Mouse (Mus musculus): ENCODE data around the gene Ren1. TPM values are rescaled to one million over a fixed set of nuclear protein-coding genes. Genes with fewer than 3 reads are reported as not detected.
A peak's percentile ranks its signal among the peaks of the same experiment; 100 is the strongest.

Ren1 gene
- polyA plus RNA-seq, 1 experiment from 2014 or later = 0.86 TPM

DNA sequence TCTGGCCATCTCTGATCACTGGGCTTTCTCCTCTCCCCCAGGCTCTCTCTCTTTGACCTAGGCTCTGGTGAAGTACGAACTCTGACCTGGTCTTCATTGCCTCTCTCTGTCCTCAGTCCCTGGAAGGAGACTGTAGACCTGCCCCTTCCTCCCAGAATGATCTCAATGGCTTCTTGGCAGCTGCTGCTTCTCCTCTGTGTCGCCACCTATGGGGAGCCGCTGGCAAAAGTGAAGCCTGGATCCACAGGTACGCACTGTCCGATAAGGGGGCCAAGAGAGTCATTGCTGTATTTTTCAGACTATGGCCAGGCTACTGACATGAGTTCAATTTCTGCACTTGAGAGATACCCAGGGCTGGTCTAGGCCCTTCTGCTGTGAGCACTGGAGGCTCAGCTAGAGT is 23.2 kb upstream of the Ren1 start:
- H3K27ac ChIP-seq (ENCODE audit: low read depth) = no peak overlapping the region
- 56% methylated on average over 5 of the region's 5 CpGs for WGBS
- H3K4me2 ChIP-seq = no peak overlapping the region
- H3K9me3 ChIP-seq (ENCODE audit: low read depth, low read length) = no peaks in the 10 kb centered on the region
- no peak overlapping the region for H3K4me3 ChIP-seq (ENCODE audit: low read depth, low read length)
- H3K27me3 ChIP-seq (ENCODE audit: insufficient read depth, low read length) = peaks cover 7% of the 10 kb centered on the region; the same call in 1 of the 2 replicates
- DNase-seq = no peak
- no peak overlapping the region for H3K9ac ChIP-seq
- H3K4me1 ChIP-seq (ENCODE audit: insufficient read depth) = peaks cover 19% of the 10 kb centered on the region; the same call in 1 of the 2 replicates
- H3K36me3 ChIP-seq (ENCODE audit: insufficient read depth) = no peaks in the 10 kb centered on the region
- TF ChIP-seq CTCF (IDR thresholded peaks at IDR 0.05; ENCODE audit: low read depth) = 0 out of 2 replicates have a peak, but pooled peaks have one; percentile 9
- no peak for ATAC-seq (ENCODE audit: insufficient read depth)

DNA sequence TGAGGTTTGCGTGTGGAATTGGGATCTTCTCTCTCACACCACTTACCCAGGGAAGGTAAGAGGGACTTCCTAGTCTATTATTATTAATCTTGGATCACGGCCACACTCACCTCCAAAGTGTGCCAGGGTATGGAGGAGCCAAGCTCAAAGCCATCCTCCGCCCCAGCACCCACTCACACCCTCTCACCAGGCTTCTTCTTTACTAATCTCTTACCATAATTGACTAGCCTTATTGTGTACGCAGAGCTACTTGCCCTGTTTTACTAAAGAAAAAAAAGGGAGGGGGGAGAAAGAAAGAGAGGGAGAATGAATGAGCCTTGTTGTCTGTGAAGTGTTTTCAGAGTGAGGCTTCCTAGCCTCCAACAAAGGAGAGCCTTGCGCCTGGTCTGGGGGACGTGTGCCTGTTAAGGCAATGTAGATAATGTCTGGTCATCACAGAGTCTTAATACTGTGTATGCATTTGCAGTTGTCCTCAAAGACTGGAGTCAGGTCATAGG is 22.0 kb upstream of the Ren1 start:
- Histone ChIP-seq H3K27me3 (ENCODE audit: insufficient read depth, low read length) (peaks cover 7% of the 10 kb centered on the region; the same call in 1 of the 2 replicates), H3K36me3 (ENCODE audit: insufficient read depth) (no peaks in the 10 kb centered on the region), H3K27ac (ENCODE audit: low read depth) (peak overlapping the region; percentile 77), H3K4me3 (ENCODE audit: low read depth, low read length) (no peak overlapping the region), H3K9me3 (ENCODE audit: low read depth, low read length) (no peaks in the 10 kb centered on the region), H3K4me2 (no peak overlapping the region; the same call in 1 of the 2 replicates), H3K9ac (no peak overlapping the region), H3K4me1 (ENCODE audit: insufficient read depth) (peaks cover 19% of the 10 kb centered on the region; the same call in 1 of the 2 replicates)
- ATAC-seq (ENCODE audit: insufficient read depth) = 0 out of 2 replicates have a peak, but pooled peaks have one; percentile 33
- 54% methylated on average over 6 of the region's 6 CpGs for WGBS
- no peak for TF ChIP-seq CTCF (IDR thresholded peaks at IDR 0.05; ENCODE audit: low read depth)
- DNase-seq = no peak

DNA sequence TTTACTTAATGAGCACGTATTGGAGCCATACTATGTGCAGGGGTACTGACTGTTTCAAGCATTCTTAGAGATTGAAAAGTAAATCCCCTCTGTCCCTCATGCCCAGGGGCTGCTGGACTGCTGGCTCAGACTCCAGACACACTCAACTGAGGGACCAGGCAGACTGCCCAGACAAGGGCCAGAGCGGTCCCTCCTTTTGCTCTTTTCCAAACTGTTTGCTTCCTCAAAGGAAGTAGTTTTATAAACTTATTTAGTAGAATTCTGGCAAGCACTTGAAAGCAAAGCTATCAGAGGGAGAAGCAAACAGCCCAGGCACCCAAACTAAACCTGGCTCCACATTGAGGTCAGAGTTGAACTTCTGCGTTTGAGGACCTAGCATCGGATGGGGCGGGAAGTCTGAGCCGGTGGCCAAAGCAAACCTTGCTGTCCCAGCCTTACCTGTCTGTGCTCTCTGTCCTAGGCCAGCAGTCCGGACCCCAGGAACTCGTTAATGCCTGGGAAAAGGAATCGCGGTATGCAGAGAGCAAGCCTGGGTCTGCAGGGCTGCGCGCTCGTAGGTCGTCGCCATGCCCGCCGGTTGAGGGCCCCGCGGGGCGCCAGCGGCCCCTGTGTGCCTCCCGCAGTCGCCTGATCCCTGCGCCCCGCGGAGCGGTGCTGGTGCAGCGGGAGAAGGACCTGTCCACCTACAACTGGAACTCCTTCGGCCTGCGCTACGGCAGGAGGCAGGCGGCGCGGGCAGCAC is 21.2 kb upstream of the Ren1 start:
- Histone ChIP-seq H3K36me3 (ENCODE audit: insufficient read depth) (no peaks in the 10 kb centered on the region), H3K4me2 (peak overlapping the region; percentile 66), H3K27ac (ENCODE audit: low read depth) (peak overlapping the region; percentile 77), H3K9ac (peak overlapping the region; percentile 48), H3K27me3 (ENCODE audit: insufficient read depth, low read length) (peaks cover 7% of the 10 kb centered on the region; the same call in 1 of the 2 replicates), H3K9me3 (ENCODE audit: low read depth, low read length) (no peaks in the 10 kb centered on the region), H3K4me3 (ENCODE audit: low read depth, low read length) (peak overlapping the region; percentile 31), H3K4me1 (ENCODE audit: insufficient read depth) (peaks cover 17% of the 10 kb centered on the region; the same call in 1 of the 2 replicates)
- ATAC-seq (ENCODE audit: insufficient read depth) (peak; percentile 84), DNase-seq (peak; percentile 82)
- 6% methylated on average over 34 of the region's 34 CpGs for WGBS
- TF ChIP-seq CTCF (IDR thresholded peaks at IDR 0.05; ENCODE audit: low read depth) = no peak

GRCm38 (mm10) chr1:133329638-133329964 is 20.7 kb upstream of the Ren1 start:
- peak overlapping the region; percentile 77; the same call in 1 of the 2 replicates for H3K27ac ChIP-seq (ENCODE audit: low read depth)
- H3K9ac ChIP-seq = peak overlapping the region; percentile 48
- ATAC-seq (ENCODE audit: insufficient read depth) (0 out of 2 replicates have a peak, but pooled peaks have one; percentile 32), DNase-seq (no peak)
- no peaks in the 10 kb centered on the region for H3K36me3 ChIP-seq (ENCODE audit: insufficient read depth)
- no peaks in the 10 kb centered on the region for H3K9me3 ChIP-seq (ENCODE audit: low read depth, low read length)
- peak overlapping the region; percentile 31 for H3K4me3 ChIP-seq (ENCODE audit: low read depth, low read length)
- WGBS = 24% methylated on average over 7 of the region's 7 CpGs
- TF ChIP-seq CTCF (IDR thresholded peaks at IDR 0.05; ENCODE audit: low read depth) = no peak
- H3K27me3 ChIP-seq (ENCODE audit: insufficient read depth, low read length) = peaks cover 7% of the 10 kb centered on the region; the same call in 1 of the 2 replicates
- H3K4me1 ChIP-seq (ENCODE audit: insufficient read depth) = peaks cover 17% of the 10 kb centered on the region; the same call in 1 of the 2 replicates
- H3K4me2 ChIP-seq = peak overlapping the region; percentile 66

- H3K27me3 ChIP-seq (ENCODE audit: insufficient read depth, low read length) = peaks cover 7% of the 10 kb centered on the region; the same call in 1 of the 2 replicates
- H3K27ac ChIP-seq (ENCODE audit: low read depth) = no peak overlapping the region
- H3K4me1 ChIP-seq (ENCODE audit: insufficient read depth) = peaks cover 17% of the 10 kb centered on the region; the same call in 1 of the 2 replicates
- WGBS = 43% methylated on average over 3 of the region's 3 CpGs
- no peak overlapping the region for H3K4me3 ChIP-seq (ENCODE audit: low read depth, low read length)
- ATAC-seq (ENCODE audit: insufficient read depth) = no peak
- H3K9ac ChIP-seq = no peak overlapping the region
- no peaks in the 10 kb centered on the region for H3K9me3 ChIP-seq (ENCODE audit: low read depth, low read length)
- no peak for TF ChIP-seq CTCF (IDR thresholded peaks at IDR 0.05; ENCODE audit: low read depth)
- no peak overlapping the region for H3K4me2 ChIP-seq
- H3K36me3 ChIP-seq (ENCODE audit: insufficient read depth) = no peaks in the 10 kb centered on the region
- no peak for DNase-seq
These were observed 19.2 kb upstream of the Ren1 start for GRCm38 (mm10) chr1:133331142-133331541.

GRCm38 (mm10) chr1:133332656-133333430 is 17.5 kb upstream of the Ren1 start:
- ATAC-seq (ENCODE audit: insufficient read depth) (no peak), DNase-seq (no peak)
- no peak for TF ChIP-seq CTCF (IDR thresholded peaks at IDR 0.05; ENCODE audit: low read depth)
- Histone ChIP-seq H3K9ac (no peak overlapping the region), H3K27ac (ENCODE audit: low read depth) (no peak overlapping the region), H3K4me3 (ENCODE audit: low read depth, low read length) (no peak overlapping the region), H3K4me1 (ENCODE audit: insufficient read depth) (peaks cover 17% of the 10 kb centered on the region; the same call in 1 of the 2 replicates), H3K27me3 (ENCODE audit: insufficient read depth, low read length) (peaks cover 7% of the 10 kb centered on the region; the same call in 1 of the 2 replicates), H3K36me3 (ENCODE audit: insufficient read depth) (no peaks in the 10 kb centered on the region), H3K4me2 (no peak overlapping the region), H3K9me3 (ENCODE audit: low read depth, low read length) (no peaks in the 10 kb centered on the region)
- 86% methylated on average over 11 of the region's 11 CpGs for WGBS
